Mouse (Mus musculus): ENCODE measurements around the gene Dnah2. TPM values are rescaled to one million over a fixed set of nuclear protein-coding genes. Genes with fewer than 3 reads are reported as not detected.

Dnah2 gene
- total RNA-seq (2022), result 1 to 10 TPM; 3.3 to 4.9 (median 3.9) TPM

DNA sequence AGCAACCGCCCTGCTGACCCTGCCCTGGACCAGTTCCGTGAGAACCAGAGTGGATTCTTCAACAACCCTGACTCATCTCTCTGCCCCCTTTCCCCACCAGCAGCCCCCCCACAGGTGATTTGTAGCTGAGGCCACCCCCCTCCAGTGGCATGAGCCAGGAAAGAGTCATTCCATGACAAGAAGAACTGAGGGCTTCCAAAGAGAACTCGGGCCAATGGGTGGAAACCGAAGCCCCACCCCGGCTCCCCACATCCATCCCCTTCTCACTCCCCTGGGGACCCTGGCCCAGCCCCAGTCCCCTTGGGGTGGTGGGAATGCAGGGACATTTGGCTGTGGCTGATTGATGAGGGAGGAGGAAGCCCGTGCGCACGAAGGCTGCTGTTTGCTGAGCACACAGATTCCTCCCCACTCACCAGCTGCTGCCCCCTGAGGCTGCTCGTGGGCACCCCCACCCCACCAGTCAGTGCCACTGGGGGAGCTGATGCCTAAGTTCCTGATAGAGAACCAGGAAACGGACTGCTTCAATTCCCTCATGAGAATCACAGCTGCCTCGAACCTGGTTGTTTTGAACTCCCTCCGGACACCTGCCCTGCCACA is at the start of gene Dnah2:
Gene Dnah2, minus strand, starts transcription at position 51 of the 597 bp plus-strand sequence.
- no peak for DNase-seq (ENCODE audit: low spot score in 2 of 2)

DNA sequence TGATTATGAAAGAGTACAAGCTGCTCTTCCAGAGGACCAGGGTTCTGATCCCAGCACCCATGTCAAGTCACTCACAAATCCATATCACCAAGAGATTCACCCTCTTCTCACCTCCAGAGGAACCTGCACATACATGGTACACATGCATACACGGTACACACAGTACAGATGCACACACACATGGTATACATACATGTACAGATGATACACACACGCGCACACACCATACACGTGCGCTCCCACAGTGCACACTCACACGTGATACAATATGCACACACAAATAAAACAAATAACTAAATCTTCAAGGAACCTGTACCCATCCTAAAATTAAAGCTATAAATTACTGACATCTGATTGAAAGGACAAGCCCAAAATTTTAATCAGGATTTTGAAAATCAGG is 45.9 kb upstream of the Dnah2 start:
- no peak for DNase-seq (ENCODE audit: low spot score in 2 of 2)

DNA sequence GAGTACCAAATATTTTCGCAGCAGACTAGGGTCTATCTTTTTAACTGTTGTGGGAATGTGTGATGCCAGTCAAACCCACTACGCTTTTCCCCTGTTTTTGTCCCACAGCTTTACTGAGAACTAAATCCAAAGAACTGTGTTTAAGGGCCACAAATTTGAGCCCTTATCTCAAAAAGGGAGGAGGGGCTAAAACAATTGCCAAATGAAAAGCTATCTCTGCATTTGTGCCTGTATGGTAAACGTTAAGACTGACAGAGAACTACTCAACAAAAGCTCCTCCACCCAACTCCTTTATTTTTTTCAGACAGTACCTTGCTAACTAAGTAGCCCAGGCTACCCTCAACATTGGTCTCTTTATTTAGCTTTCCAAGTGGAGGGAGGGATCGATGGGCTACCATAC is 43.9 kb upstream of the Dnah2 start:
- no peak for DNase-seq (ENCODE audit: low spot score in 2 of 2)

GRCm38 (mm10) chr11:69591899-69592637 is 43.2 kb upstream of the Dnah2 start:
- peak in 1 of 2 experiments; percentile 80 for DNase-seq (ENCODE audit: low spot score in 2 of 2)

DNA sequence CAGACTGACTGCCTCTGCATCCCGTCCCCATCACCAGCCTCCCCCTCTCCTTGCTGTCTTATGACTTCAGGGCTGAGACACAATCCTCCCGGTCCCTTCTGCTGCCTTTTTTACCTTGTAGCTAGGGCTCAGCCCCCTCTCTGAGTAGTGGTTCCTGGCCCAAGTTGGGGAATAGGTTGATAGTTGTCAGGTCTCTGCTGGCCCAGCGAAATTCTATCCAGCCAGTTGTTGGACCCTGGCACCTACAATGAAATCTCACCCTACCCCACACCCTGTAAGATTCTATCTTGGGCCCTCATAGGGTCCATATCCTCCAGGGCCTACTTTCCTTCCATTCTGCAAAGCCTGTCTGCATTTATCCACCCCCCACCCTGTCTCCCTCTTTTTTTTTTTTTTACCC is 42.5 kb upstream of the Dnah2 start:
- no peak for DNase-seq (ENCODE audit: low spot score in 2 of 2)

DNA sequence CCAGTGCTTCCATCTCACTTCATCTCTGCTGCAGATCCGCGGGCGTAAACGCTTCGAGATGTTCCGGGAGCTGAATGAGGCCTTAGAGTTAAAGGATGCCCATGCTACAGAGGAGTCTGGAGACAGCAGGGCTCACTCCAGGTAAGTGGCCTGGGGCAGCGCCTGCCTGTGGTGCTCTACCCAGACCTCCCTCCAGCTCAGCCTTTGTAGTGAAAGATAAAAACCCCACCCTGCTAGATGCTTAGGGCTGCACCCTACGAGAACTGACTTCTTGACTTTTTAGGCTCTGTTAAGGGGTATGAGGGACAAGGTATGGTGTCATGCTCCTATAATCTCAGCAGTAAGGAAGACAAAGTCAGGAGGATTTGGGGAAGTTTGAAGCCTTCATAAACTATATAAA is 41.7 kb upstream of the Dnah2 start:
- DNase-seq (ENCODE audit: low spot score in 2 of 2), result no peak

GRCm38 (mm10) chr11:69589207-69589834 is 40.4 kb upstream of the Dnah2 start:
- no peak for DNase-seq (ENCODE audit: low spot score in 2 of 2)

DNA sequence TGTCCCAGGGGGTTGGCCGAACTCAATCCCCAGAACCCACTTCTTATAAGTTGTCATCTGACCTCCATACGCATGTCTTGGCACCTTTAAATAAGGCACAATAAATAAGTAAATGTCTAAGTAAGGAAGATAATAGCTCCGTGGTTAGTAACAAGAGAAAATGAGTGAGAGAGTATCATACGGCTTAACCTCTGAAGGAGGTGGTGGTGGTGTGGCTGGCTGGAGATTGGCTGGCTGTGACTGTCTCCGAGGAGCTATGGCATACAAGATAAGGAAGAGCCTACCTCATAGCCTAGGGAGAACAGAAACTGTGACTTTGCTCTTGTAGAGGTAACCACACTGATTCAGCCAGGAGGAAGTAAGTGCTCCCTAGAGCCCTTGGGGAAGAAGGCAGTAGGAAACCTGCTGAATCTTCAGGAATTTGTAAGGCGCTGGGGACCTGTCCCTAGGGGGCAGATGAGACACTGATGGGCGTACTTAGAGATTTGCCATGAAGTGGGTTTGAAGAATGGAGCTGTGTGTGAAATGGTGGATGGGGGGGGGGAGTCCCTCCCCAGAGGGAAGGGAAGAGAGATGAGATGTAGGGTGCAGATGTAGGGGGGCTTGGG is 36.9 kb upstream of the Dnah2 start:
- no peak for DNase-seq (ENCODE audit: low spot score in 2 of 2)

GRCm38 (mm10) chr11:69584937-69585336 is 36.0 kb upstream of the Dnah2 start:
- DNase-seq (ENCODE audit: low spot score in 2 of 2), result no peak

- DNase-seq (ENCODE audit: low spot score in 2 of 2), result no peak
Observed at GRCm38 (mm10) chr11:69584008-69584407, 35.1 kb upstream of the Dnah2 start.

DNA sequence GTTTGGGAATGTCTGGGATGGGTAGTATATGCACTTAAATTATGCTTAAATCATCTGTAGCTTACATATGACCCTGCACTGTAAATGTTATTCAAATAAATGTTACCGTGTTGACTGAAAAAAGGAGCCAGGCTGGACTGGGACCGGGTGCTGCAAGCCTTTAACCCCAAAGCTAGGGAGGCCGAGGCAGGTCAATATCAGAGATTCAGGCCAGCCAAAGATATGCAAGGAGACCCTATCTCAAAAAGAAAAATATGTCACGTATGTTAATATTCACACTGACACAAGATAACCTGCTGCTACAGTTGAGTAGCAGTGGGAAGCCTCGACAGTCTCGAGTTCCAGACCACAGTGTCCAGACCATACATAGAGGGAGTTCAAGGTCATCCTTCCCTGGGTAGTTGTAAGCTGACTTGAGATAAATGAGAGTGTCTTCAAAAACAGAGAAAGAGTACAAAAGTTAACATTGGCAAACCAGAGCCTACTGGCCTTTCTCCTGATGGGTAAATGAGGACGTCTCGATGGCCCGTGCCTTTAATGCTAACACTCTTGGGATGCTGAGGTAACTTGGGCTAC is 33.4 kb upstream of the Dnah2 start:
- DNase-seq (ENCODE audit: low spot score in 2 of 2), result no peak

DNA sequence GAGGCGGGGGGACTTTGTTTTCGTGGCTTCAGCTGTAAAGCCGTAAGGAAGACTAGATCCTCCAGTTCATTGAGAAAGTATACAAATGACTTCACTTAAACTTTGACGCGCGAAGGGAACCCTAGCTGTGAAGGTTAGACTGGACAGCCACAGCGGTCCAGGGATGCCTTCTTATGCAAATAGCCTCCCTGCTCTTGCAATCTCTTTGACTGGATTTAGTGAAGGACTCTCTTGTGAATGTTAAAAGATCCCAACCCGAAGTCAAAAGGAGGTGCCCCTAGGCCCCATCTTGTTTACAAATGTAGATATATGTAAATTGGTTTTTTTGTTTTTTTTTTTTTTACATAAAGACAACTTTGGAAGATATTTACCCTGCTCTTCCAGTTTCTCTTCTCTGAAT is 32.9 kb upstream of the Dnah2 start:
- no peak for DNase-seq (ENCODE audit: low spot score in 2 of 2)

DNA sequence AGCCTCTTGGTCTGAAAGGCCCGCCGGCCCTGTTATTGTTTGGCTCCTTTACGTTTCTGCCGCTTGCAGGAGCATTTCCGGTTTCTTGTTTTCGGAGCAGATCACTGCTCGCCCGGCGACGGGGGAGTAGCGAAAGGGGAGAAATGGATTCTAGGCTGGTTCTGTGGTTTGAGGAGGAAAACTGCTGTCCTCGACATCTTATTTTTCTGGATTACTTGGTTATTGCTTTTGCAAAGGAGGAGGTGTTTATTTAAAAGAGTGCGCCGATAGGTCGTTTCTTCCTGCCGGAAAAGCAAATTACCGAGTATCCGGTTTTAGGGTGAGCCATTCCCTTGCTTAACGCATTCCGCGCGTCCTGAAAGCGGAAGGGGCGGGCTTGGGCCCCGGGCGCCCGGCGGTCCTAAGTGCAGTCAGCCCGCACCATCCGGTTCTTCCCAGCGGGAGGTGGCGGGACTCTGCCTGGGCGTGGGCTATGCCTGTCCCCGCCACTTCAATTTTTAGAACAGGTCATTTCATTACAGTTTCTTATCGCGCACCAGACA is 32.3 kb upstream of the Dnah2 start:
- DNase-seq (ENCODE audit: low spot score in 2 of 2), result peak; percentile 80 to 89

DNA sequence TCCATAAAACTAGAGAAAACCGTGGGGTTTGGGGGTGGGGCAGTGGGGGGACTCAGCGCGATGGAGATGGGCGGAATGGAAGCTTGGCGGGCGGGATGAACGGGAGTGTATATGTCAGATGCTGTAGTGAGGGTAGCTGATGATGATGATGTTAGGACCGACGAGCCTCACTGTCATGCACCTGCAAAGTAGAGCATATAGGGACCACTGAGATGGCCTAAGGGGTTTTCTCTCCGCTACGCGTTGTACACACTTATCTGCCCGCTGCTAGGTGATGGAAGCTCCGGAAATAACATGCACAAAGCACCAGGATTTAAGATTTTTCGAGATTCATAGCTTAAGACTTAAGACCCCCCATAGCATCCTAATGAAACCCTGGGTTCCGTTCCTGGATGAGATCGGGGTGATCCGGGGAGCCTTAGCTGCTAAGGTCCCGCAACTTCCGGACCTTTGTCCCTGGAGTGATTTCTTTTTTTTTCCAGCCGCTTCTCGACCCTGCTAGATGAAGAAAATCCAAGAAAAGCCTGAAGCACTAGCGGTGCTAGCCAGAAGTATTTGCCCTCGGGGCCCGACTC is 31.7 kb upstream of the Dnah2 start:
- DNase-seq (ENCODE audit: low spot score in 2 of 2), result no peak

- DNase-seq (ENCODE audit: low spot score in 2 of 2), result peak; percentile 77 to 91
Observed at GRCm38 (mm10) chr11:69580091-69580514, 31.2 kb upstream of the Dnah2 start, which contains the start of the genes Wrap53 and Trp53. Wrap53 (minus strand) TSS chr11:69580255. Trp53 (plus strand) TSS chr11:69580359.

- peak; percentile 97 for DNase-seq (ENCODE audit: low spot score in 2 of 2)
Observed at GRCm38 (mm10) chr11:69579128-69580017, 30.5 kb upstream of the Dnah2 start.

GRCm38 (mm10) chr11:69578301-69578700 is 29.4 kb upstream of the Dnah2 start:
- no peak for DNase-seq (ENCODE audit: low spot score in 2 of 2)

- DNase-seq (ENCODE audit: low spot score in 2 of 2), result no peak
Observed at GRCm38 (mm10) chr11:69576307-69576706, 27.4 kb upstream of the Dnah2 start.

DNA sequence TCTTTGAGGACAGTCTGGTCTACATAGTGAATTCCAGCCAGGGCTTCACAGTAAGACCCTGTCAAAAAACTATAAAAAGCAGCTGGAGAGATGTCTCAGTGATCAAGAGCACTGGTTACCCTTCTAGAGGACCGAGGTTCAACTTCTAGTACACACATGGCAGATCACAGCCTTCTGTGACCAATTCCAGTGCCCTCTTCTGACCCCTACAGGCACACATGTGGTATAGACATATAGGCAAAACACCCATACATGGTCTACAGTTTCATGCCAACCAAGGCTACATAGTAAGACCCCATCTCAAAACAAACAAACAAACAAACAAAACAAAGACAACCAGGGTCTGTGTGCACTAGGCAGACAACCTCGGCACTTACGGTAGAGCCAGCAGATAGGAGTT is 26.3 kb upstream of the Dnah2 start:
- no peak for DNase-seq (ENCODE audit: low spot score in 2 of 2)

DNA sequence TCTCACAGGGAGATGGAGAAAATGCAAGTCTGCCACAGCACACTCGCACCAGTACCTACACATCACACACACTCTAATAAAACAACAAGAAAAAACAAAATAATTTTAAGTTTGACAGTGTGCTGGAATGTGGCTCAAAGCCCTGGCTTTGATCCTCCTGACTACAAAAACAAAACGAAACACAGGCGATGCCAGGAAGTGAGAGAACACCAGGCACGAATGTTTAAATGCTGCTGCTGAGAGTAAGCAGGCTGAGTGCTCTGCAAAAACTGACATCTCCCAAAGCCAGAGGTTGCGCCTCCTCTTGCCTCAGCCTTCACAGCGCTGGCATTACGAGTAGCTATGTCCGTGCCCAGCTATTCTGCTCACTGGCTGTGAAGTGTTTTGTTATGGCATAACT is 16.2 kb upstream of the Dnah2 start:
- DNase-seq (ENCODE audit: low spot score in 2 of 2), result no peak

Data from left cerebral cortex, adult 8-10 months (tissue).